Mouse (Mus musculus): ENCODE data around the gene Abca8b.

DNA sequence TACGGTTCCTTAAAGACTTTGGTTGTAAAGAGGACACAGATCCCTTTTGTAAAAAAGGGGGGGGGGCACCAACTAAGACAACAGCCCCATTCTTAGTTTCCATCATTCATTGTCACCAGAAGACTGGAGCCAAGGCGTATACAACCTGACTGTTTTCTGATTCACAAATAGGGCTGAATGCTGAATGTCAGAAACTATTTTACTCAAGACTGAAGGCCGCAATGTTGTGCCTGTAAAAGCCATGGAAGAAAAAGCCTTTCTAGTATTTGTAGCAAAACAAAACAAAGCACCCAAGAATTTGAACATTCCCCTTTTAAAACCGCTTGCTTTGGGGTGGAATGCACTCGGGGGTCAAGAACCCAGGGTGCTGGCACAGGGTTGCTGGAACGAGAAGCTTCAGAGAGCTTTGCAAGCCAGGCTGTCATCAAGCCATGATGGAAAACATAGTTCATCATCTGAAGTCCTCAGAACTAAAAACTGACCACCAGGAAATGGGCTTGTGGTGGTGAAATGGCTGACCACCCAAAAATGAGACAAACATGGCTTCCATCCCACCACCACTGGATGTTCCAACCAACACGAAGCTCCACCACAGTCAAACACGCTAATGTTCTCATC, 104.2 kb downstream of the Abca8b start:
- TF ChIP-seq CTCF (IDR thresholded peaks at IDR 0.05; ENCODE audit: borderline replicate concordance, extremely low read depth, insufficient read depth, insufficient read length) (no peak), POLR2A (IDR thresholded peaks at IDR 0.05; ENCODE audit: borderline replicate concordance, extremely low read depth, insufficient read depth, insufficient read length, poor library complexity, severe bottlenecking) (no peak)

Data from brain, embryonic 14.5 days (tissue).